Mouse (Mus musculus): ENCODE results near the gene Slc6a19. TPM values are rescaled to one million over a fixed set of nuclear protein-coding genes. Genes with fewer than 3 reads are reported as not detected.
A peak's percentile ranks its signal among the peaks of the same experiment; 100 is the strongest.
"Not testable (repeated sequence)": the region's sequence is repeated elsewhere in the genome, so short reads cannot be mapped to it uniquely, and the experiment has no call there.

The Slc6a19 gene
- polyA plus RNA-seq, 1 experiment from 2014 or later, result 0.44 TPM

- ATAC-seq (ENCODE audit: low read depth), result peak; percentile 26; the same call in 1 of the 2 replicates
- Histone ChIP-seq H3K4me3 (replicated peaks) (no peak overlapping the region), H3K27ac (no peak overlapping the region), H3K9me3 (replicated peaks) (no peaks in the 10 kb centered on the region), H3K4me2 (no peak overlapping the region), H3K36me3 (no peaks in the 10 kb centered on the region), H3K9ac (no peak overlapping the region), H3K27me3 (no peaks in the 10 kb centered on the region), H3K4me1 (replicated peaks) (no peaks in the 10 kb centered on the region)
- WGBS (ENCODE audit: insufficient replicate concordance), result 55% methylated on average over 3 of the region's 3 CpGs
- DNase-seq, result no peak
These were observed 7.6 kb upstream of the Slc6a19 start for GRCm38 (mm10) chr13:73712228-73712627.

GRCm38 (mm10) chr13:73711803-73712202, 7.1 kb upstream of the Slc6a19 start:
- no peaks in the 10 kb centered on the region for H3K9me3 ChIP-seq (replicated peaks)
- ATAC-seq (ENCODE audit: low read depth) (no peak), DNase-seq (no peak)
- no peak overlapping the region for H3K9ac ChIP-seq
- H3K4me2 ChIP-seq, result no peak overlapping the region
- H3K4me1 ChIP-seq (replicated peaks), result no peaks in the 10 kb centered on the region
- H3K4me3 ChIP-seq (replicated peaks), result no peak overlapping the region
- H3K27me3 ChIP-seq, result no peaks in the 10 kb centered on the region
- WGBS (ENCODE audit: insufficient replicate concordance), result 71% methylated on average over 5 of the region's 5 CpGs
- H3K27ac ChIP-seq, result no peak overlapping the region
- no peaks in the 10 kb centered on the region for H3K36me3 ChIP-seq

GRCm38 (mm10) chr13:73711221-73711620, 6.6 kb upstream of the Slc6a19 start:
- no peaks in the 10 kb centered on the region for H3K9me3 ChIP-seq (replicated peaks)
- ATAC-seq (ENCODE audit: low read depth) (no peak), DNase-seq (no peak)
- H3K9ac ChIP-seq, result no peak overlapping the region
- no peaks in the 10 kb centered on the region for H3K36me3 ChIP-seq
- no peak overlapping the region for H3K4me2 ChIP-seq
- H3K4me1 ChIP-seq (replicated peaks), result no peaks in the 10 kb centered on the region
- no peak overlapping the region for H3K27ac ChIP-seq
- no peak overlapping the region for H3K4me3 ChIP-seq (replicated peaks)
- H3K27me3 ChIP-seq, result no peaks in the 10 kb centered on the region
- 65% methylated on average over 5 of the region's 5 CpGs for WGBS (ENCODE audit: insufficient replicate concordance)

GRCm38 (mm10) chr13:73709491-73709890, 4.8 kb upstream of the Slc6a19 start:
- ATAC-seq (ENCODE audit: low read depth) (no peak), DNase-seq (no peak)
- Histone ChIP-seq H3K27ac (no peak overlapping the region), H3K4me1 (replicated peaks) (no peaks in the 10 kb centered on the region), H3K27me3 (no peaks in the 10 kb centered on the region), H3K4me2 (no peak overlapping the region), H3K36me3 (no peaks in the 10 kb centered on the region), H3K4me3 (replicated peaks) (no peak overlapping the region), H3K9ac (no peak overlapping the region), H3K9me3 (replicated peaks) (no peaks in the 10 kb centered on the region)
- 42% methylated on average over 6 of the region's 6 CpGs for WGBS (ENCODE audit: insufficient replicate concordance)

- H3K9ac ChIP-seq; H3K4me1 ChIP-seq (replicated peaks); H3K4me2 ChIP-seq; H3K27me3 ChIP-seq; H3K9me3 ChIP-seq (replicated peaks); ATAC-seq (ENCODE audit: low read depth); H3K27ac ChIP-seq; DNase-seq; H3K36me3 ChIP-seq; H3K4me3 ChIP-seq (replicated peaks): not testable (repeated sequence)
- 42% methylated on average over 4 of the region's 4 CpGs for WGBS (ENCODE audit: insufficient replicate concordance)
These were observed 1.2 kb downstream of the Slc6a19 start for GRCm38 (mm10) chr13:73703486-73703885.

- Histone ChIP-seq H3K27ac (no peak overlapping the region), H3K9me3 (replicated peaks) (no peaks in the 10 kb centered on the region), H3K9ac (no peak overlapping the region), H3K27me3 (no peaks in the 10 kb centered on the region), H3K4me1 (replicated peaks) (no peaks in the 10 kb centered on the region), H3K4me2 (no peak overlapping the region), H3K4me3 (replicated peaks) (no peak overlapping the region), H3K36me3 (no peaks in the 10 kb centered on the region)
- DNase-seq (no peak), ATAC-seq (ENCODE audit: low read depth) (no peak)
- WGBS (ENCODE audit: insufficient replicate concordance), result 50% methylated on average over 4 of the region's 4 CpGs
These were observed 1.9 kb downstream of the Slc6a19 start for GRCm38 (mm10) chr13:73702776-73703175.

- no peak overlapping the region for H3K9ac ChIP-seq
- H3K4me2 ChIP-seq, result no peak overlapping the region
- no peaks in the 10 kb centered on the region for H3K36me3 ChIP-seq
- no peaks in the 10 kb centered on the region for H3K27me3 ChIP-seq
- ATAC-seq (ENCODE audit: low read depth) (no peak), DNase-seq (no peak)
- no peaks in the 10 kb centered on the region for H3K4me1 ChIP-seq (replicated peaks)
- 53% methylated on average over 9 of the region's 9 CpGs for WGBS (ENCODE audit: insufficient replicate concordance)
- no peak overlapping the region for H3K4me3 ChIP-seq (replicated peaks)
- no peaks in the 10 kb centered on the region for H3K9me3 ChIP-seq (replicated peaks)
- H3K27ac ChIP-seq, result no peak overlapping the region
These were observed 3.3 kb downstream of the Slc6a19 start for GRCm38 (mm10) chr13:73701161-73701883.

- 72% methylated on average over 12 of the region's 12 CpGs for WGBS (ENCODE audit: insufficient replicate concordance)
- Histone ChIP-seq H3K4me1 (replicated peaks) (peaks cover 4% of the 10 kb centered on the region; the same call in 1 of the 2 replicates), H3K27me3 (no peaks in the 10 kb centered on the region), H3K9ac (no peak overlapping the region), H3K36me3 (no peaks in the 10 kb centered on the region), H3K27ac (no peak overlapping the region), H3K4me2 (no peak overlapping the region), H3K4me3 (replicated peaks) (no peak overlapping the region), H3K9me3 (replicated peaks) (no peaks in the 10 kb centered on the region)
- no peak for ATAC-seq (ENCODE audit: low read depth)
- no peak for DNase-seq
These were observed 4.1 kb downstream of the Slc6a19 start for GRCm38 (mm10) chr13:73700554-73700953.

GRCm38 (mm10) chr13:73699714-73700113, 5.0 kb downstream of the Slc6a19 start:
- no peak overlapping the region for H3K9ac ChIP-seq

GRCm38 (mm10) chr13:73696529-73696928, 8.1 kb downstream of the Slc6a19 start:
- no peak overlapping the region for H3K4me2 ChIP-seq
- H3K4me1 ChIP-seq (replicated peaks), result peaks cover 4% of the 10 kb centered on the region; the same call in 1 of the 2 replicates
- no peaks in the 10 kb centered on the region for H3K9me3 ChIP-seq (replicated peaks)
- no peaks in the 10 kb centered on the region for H3K36me3 ChIP-seq
- ATAC-seq (ENCODE audit: low read depth) (no peak), DNase-seq (no peak)
- WGBS (ENCODE audit: insufficient replicate concordance), result 48% methylated on average over 3 of the region's 3 CpGs
- no peak overlapping the region for H3K27ac ChIP-seq
- H3K27me3 ChIP-seq, result no peaks in the 10 kb centered on the region
- no peak overlapping the region for H3K9ac ChIP-seq
- no peak overlapping the region for H3K4me3 ChIP-seq (replicated peaks)

More at GRCm38 (mm10) chr13:73699714-73700113, 5.0 kb downstream of the Slc6a19 start:
- no peak for ATAC-seq (ENCODE audit: low read depth)
- H3K4me3 ChIP-seq (replicated peaks), result no peak overlapping the region
- H3K4me1 ChIP-seq (replicated peaks), result peaks cover 4% of the 10 kb centered on the region; the same call in 1 of the 2 replicates
- 75% methylated on average over 6 of the region's 6 CpGs for WGBS (ENCODE audit: insufficient replicate concordance)
- no peak overlapping the region for H3K4me2 ChIP-seq
- no peak overlapping the region for H3K27ac ChIP-seq
- no peak for DNase-seq
- no peaks in the 10 kb centered on the region for H3K36me3 ChIP-seq
- H3K9me3 ChIP-seq (replicated peaks), result no peaks in the 10 kb centered on the region
- H3K27me3 ChIP-seq, result no peaks in the 10 kb centered on the region

- Histone ChIP-seq H3K9ac (no peak overlapping the region), H3K4me2 (no peak overlapping the region), H3K4me1 (replicated peaks) (peaks cover 4% of the 10 kb centered on the region; the same call in 1 of the 2 replicates), H3K27me3 (no peaks in the 10 kb centered on the region), H3K36me3 (no peaks in the 10 kb centered on the region), H3K4me3 (replicated peaks) (no peak overlapping the region), H3K9me3 (replicated peaks) (no peaks in the 10 kb centered on the region), H3K27ac (no peak overlapping the region)
- ATAC-seq (ENCODE audit: low read depth), result no peak
- DNase-seq, result no peak
- WGBS (ENCODE audit: insufficient replicate concordance), result 29% methylated on average over 1 of the region's 1 CpGs
These were observed 9.7 kb downstream of the Slc6a19 start for GRCm38 (mm10) chr13:73694972-73695371.

- H3K9me3 ChIP-seq (replicated peaks), result no peaks in the 10 kb centered on the region
- ATAC-seq (ENCODE audit: low read depth) (no peak), DNase-seq (no peak)
- H3K4me1 ChIP-seq (replicated peaks), result peaks cover 4% of the 10 kb centered on the region; the same call in 1 of the 2 replicates
- H3K27ac ChIP-seq, result no peak overlapping the region
- H3K9ac ChIP-seq, result no peak overlapping the region
- H3K4me3 ChIP-seq (replicated peaks), result no peak overlapping the region
- no peaks in the 10 kb centered on the region for H3K36me3 ChIP-seq
- no peak overlapping the region for H3K4me2 ChIP-seq
- WGBS (ENCODE audit: insufficient replicate concordance), result 38% methylated on average over 2 of the region's 2 CpGs
- H3K27me3 ChIP-seq, result no peaks in the 10 kb centered on the region
These were observed 11.3 kb downstream of the Slc6a19 start for GRCm38 (mm10) chr13:73693333-73693732.

Data from liver, embryonic 13.5 days (tissue).